Mouse (Mus musculus) ovary, postnatal 36 days (tissue): ENCODE data around the gene Cd83.

Source experiments
- DNase-seq: peaks from one replicate; pipeline ENCODE4 v3.0.0; 2022; ENCODE audit warnings: low spot score, mixed read lengths

Gene Cd83

DNA sequence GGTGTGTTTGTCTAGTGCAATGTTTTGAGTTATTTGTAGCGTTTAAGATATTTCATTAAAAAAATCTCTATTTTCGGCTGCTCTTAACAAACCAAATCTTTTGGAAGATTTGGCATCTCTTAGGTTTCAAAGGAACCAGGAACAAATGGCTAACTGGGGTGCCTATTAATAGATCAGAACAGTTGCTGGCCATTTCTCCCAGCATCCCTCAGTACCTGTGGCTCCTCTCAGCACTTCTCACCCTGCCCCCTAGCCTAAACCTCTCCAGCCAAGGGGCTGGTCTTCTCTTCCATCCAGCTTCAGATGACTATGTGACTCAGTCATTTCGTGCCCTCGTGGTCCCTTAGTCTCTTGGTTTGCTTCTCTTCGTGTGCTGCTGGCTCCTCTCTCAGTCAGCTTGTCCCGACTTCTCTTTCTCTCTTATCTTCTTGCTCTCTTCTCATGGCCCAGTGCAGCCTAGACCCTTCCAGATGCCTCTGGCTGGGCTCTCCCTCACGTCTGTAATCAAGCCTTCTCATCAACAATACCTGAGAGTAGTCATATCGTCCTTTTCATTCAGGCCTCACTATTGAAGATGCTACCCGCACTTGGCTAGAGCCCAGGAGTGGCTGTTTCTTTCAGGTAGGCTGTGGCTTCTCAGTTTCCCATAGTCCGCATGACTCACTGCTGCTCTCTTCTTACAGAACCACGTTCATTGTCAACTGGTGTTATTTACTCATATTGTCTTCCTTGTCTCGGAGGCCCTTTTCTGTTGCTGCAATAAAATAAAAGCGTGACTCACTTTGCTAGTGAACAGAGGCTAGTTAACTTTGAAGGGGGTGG, 9.8 kb upstream of the Cd83 start:
- no peak for DNase-seq

DNA sequence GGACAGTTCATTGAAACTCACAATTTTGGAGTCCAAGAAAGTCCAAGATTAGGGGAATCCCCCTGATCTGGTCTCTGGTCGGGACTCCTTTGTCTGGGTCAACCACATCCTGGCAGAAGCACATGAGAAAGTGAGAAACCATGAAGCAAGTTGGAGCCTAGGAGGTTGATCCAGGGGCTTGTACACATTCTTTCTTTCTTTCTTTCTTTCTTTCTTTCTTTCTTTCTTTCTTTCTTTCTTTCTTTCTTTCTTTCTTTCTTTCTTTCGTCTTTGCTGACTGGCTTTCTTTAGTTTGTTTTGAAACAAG, 9.2 kb upstream of the Cd83 start:
- DNase-seq = no peak

DNA sequence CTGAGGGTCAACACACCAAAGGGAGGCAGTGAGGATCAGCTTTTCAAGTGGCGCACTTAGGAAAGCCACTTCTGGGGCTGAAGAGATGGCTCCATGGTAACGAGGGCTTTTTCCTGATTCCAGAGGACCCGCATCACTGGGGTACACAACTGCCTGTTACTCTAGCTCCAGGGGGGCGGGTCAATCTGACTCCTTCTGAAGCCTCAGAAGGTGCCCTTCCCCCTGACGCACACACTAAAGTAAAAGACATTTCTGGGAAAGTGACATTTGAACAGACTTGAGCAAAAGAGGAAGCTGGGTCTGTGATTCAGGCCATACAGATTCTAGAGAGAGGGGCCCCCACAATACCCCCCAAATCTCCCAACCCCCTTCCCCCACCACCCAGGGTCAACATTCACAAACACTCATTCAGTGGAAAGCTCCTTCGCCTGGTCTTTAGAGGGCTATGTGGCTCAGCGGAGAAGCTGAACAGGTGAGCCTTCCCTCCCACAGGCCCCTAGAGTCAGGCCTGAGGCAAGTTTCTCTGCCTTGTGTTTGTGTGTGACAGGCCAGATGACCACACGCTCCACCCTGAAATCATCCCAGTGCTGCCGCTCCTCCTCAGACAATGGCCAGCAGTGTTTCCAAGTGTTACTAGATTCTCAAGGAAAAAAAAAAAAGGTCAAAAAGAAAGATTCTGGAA, 7.1 kb upstream of the Cd83 start:
- DNase-seq = no peak

DNA sequence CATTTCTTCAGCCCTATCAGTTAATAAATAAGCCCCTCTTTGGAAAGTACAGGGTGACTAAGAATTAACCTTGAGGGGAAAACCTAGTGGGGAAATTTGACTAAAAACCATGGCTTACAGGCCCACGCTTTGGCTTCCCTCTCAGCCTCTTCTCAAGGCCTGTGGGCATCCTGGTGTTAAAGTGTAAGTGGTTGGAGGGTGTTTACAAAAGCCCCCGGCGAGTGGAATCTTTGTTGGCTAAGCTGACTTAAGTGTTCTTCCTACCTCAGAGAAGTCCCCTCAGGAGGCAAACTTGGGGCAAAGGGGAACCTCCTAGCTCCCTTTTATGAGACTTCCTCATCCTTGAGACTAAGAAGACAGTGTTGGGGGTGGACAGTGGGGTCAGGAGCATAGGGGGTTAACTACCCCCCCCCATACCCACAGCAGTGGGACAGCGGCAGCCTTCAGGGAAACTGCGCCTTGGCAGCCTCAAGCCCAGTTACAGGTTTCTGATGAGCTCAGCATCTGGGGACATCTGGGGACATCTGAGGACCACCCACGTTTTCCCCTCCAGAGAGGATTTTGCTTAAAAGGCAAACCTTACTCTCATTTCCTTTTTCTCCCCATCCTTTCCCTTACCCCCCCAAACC, 6.4 kb upstream of the Cd83 start:
- DNase-seq = no peak

DNA sequence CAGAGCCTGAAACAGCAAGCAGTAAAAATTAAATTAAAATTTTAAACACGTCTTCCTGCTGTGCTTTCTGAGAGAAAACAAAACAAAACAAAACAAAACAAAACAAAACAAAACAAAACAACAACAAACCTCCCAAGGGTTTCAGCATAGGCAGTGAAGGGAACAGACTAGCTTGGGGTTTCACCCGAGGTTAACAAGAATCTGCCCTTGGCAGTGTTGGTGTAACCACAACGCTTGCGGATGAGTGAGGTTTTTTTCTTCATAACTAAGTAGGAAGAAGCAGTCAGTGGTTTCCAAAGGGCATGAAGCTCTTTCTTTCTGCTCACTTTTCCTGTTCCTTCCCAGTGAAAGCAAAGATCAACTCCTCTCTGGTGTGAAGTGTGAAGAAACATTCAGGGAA, 5.6 kb upstream of the Cd83 start:
- DNase-seq = no peak

DNA sequence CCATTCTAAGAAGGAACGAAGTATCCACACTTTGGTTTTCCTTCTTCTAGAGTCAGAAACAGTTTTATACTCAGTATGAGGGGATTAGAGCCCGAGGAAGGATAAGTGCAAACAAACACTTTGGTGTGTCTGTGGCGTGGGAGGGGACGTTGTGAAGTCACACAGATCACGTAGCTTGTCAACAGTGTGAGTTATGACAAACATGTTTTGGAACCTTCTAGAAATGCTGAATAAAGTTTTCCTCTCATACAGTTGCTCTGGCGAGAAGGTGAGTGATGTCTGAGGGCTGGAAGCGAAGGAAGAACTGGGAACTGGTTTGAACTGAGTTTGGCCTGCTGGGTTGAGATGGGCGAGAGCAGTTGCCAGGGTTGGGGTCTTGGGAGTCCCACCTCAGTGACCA, 4.5 kb upstream of the Cd83 start:
- DNase-seq = no peak

DNA sequence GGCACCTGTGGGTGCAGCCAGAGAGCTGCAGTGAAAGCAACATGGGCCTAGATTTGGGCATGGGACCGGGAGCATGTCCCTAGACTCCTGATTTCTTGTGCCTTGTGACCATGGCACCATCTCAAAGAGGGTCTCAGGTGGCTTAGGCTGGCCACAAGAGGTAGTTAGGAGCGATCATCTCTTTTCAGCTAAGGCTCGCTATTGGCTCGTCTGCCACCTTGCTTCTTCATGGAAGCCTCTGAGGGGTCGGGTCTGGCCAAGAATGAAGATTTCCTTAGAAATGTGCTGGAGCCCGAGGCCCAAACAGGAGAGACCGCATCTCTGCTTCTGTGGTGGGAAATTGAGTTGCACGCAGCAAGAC, 1.1 kb downstream of the Cd83 start:
- DNase-seq = no peak

DNA sequence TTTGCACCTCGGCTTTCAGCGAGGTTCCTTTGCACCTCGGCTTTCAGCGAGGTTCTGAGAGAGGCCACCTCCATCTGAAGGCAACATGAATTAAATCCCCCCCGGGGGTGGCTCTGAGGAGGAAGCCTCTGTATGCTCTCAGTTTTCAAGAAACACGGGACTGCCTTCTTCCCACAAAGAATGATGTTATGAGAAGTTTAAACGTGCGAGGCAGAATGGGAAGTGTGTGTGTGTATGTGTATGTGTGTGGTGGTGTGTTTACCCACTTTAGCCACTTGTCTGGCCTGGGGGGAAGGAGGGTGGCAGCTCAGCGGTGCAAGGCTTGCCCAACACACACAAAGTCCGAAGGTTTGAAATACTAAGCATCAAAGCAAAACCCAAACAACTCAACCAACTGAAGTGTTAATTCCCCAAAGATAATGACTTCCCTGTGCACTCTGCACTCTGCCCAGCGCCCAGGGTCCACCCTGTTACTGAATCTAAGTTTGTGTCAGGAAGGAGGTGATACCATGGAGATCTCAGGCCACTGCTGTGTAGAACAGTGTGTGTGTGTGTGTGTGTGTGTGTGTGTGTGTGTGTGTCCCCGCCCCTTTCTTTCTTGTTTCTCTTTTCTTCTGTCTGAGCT, 1.7 kb downstream of the Cd83 start:
- DNase-seq = no peak

DNA sequence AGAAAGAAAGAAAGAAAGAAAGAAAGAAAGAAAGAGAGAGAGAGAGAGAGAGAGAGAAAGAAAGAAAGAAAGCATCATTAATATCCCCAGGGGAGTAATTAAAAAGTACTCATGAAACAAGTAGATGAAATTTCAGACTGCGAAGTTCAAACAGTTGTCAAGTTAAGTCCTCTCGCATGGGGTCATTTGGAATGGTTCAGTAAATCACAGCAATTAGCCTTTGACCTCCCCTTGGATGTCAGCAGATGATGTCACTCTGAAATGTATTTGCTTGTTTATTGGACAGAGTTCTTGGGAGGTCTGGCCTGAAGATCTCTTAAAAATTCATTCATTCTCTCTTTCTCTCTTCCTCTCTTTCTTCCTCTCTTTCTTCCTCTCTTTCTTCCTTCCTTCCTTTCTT, 2.7 kb downstream of the Cd83 start:
- no peak for DNase-seq

DNA sequence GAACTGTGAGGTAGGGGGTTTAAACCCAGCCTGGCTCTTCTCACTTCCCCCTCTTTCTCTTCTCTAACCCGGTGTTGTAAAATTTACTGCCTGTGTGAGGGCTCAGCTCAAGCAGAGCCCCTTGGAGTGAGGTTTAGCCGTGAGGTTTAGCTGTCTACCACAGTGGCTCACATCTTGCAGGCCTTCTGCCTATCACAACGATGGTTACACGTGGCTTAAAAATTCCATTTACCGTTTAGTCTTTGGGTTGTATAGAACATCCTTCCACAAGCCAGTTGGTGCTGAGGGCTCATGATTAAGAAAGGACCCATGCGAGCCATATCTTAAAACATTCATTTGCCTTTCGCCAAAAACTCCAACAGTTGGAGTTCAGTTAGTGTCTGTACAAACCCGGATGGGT, 3.5 kb downstream of the Cd83 start:
- DNase-seq = no peak

DNA sequence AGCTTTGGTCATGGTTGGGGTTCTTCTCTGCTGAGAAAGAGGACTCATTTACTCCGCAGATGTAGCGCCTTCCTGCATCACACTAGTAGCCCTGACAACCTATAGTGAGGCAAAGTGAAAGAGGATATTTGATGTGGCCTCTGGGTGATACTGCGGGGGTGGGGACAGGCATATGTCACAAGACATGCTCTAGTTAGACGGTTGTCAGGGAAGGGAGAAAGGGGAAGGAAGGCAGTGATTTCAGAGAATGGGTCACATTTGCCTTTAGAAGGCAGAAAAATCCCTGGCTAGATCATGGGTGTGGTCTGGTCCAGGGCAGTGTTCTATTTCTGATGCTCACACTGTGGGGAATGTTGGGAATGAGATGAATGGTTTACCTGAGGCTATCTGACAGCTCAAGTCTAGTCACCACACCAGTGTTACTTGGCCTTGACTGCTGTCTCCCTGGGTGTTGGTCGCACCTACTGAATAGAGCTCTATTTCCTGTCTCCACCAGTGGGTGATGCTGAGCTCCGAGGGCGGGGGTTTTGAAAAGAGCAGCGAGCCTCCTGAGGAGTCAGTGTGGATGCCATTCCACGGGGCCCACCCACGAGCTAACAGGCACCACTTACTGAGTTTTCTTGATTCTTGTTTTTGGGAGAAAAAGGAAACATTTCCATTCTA, 4.5 kb downstream of the Cd83 start:
- no peak for DNase-seq

DNA sequence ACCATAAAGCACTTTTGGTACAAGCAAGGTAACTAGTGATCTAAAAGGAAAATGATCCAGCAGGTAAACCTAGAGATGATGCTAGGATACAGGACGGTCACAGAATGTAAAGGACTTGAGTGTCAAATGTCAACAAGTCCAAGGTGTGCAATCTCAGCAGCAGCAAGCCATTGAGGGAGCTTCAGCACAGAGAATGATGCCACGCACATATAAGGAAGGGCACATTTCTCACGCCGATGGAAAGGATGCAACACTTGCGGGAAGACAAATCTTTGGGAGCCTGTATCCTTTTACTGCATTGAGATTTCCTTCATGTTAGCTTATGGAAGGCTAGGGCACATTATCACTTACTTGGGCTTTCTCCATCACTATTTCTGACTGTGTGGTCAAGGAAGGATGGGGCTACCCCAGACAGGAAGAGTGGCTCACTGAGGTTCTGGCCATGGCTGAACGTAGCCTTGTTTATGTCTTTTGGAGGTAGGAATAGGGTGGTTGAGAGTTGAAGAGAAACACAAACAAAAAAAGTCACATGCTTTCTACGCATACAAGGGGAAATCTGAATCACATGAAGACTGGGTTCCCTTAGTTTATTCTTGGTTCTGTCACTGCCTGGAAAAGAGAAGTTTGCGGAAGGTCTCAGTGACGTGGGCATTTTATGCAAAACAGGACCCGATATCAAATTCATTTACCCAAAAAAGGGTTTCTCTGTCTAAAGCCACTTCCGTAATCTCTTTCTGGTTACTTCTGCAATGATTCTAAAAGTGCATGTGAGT, 5.8 kb downstream of the Cd83 start:
- DNase-seq = no peak

DNA sequence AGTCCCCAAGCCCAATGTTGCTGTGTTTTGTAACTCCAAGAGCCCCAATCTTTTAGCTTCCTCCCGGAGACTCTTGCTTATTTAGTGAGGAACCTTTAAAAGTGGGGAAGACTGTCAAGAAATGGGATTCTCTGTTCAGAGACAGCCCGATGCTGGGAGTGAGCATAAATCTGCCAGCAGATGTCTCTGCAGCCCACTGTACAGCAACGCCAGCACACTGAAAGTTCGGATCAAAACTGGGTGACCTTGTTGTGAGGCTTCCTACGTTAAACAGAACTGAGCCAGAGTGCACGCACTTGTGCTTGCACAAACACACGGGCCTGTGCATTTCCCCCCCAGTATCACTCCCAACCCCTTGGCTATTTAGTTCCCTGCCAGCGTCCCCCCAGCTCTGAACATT, 10.8 kb downstream of the Cd83 start:
- peak; percentile 46 for DNase-seq

DNA sequence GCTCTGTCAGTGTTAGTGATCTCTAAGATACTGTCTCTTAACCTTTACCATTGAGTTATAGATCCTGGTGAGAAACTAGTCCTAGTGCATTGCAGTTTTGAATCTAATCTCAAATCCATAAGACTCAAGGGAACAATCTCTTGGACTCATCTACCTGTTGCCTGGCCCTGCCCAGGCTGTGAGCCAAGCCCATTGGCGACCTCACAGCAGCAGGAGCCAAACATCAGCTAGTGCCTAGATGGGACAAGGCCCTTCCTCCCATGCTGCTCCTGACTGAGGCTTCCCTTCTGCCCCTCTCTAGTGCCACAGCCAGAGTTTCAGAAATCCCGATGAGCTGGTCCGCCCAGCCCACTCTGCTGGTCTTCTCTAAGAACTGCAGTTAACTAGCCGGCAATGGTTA, 14.1 kb downstream of the Cd83 start:
- no peak for DNase-seq

DNA sequence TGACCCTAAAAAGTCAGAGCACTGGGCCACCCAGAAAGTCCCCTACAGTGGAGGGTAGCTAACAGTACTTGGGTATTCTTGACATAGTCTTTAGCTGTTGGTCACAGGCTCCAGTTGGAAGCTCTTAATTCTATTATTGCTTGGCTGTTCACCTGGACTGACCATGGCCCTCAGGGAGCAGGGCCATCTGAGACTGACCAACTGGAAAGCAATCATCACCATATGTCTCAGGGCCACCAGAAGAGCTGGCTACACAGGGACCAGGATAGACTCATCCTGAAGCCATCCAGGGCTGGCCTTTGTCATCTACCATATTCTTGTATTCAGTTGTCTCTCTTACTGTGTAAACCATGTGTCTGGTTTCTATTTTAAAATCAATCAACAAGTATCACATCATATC, 15.6 kb downstream of the Cd83 start:
- DNase-seq = no peak

DNA sequence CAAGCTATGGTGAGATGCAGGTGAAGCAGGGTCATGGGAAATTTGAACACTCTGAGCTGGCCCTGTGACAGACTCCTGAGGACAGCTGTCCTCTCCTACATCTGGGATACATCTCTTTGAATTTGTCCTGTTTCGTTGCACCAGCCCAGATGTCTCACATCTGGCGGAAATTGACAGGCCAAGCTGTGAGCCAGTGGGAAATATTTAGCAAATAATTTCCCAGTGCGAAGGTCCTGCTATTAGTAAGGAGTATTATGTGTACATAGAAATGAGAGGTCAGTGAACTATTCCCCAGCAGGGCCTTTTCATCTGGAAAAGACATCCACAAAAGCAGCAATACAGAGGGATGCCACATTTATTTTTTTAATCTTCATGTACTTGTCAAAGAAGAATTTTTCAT, 17.4 kb downstream of the Cd83 start:
- DNase-seq = no peak

DNA sequence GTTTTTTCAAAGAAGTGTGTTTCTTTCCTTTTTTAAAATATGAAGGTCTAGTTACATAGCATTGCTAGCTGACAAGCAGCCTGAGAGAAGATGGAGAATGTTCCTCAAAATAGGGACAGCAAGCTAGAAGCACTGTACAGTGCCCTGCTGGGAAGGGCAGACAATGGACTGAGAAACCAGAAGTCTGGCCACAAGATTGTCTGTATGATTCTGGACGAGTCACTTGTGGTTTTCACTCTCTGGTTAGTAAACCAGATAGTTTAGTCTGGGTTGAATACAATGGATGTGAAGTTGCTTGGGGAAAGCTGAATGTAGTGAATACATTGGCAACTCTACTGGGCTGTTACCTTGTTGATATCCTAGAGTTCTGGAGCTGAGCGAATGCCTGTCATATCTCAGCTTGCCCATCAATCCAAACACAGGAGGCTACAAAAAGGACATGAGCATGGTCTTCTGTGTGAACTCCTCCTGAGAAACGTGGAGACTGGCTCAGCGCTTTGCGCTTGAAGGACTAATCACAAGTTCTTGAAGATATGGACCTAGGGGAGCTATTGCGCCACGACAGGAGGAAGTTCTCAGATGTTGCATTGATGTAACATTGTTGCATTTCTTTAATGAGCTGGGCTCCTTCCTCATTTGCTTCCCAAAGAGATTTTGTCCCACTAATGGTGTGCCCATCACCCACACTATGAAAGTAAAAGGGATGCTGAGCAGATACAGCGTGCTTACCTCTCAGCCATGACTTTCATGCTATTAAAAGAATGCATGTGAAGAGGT, 18.0 kb downstream of the Cd83 start:
- no peak for DNase-seq

DNA sequence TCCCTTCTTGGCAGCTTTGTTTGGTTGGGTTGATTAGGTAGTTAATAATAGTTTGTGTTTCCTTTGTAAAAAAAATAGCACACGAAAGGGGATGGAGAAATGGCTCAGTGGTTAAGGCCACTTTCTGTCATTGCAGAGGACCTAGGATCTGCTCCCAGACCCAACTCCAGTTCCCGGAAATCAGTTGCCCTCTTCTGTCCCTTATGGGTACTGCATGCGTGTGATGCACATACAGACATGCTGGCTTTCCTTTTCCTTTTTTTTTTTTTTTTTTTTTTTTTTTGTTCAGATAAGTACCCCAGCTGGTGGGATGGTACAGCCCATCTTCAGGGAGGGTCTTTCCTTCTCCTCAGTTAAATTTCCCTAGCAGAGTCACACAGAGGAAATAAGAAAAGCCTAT, 20.1 kb downstream of the Cd83 start:
- DNase-seq = no peak

DNA sequence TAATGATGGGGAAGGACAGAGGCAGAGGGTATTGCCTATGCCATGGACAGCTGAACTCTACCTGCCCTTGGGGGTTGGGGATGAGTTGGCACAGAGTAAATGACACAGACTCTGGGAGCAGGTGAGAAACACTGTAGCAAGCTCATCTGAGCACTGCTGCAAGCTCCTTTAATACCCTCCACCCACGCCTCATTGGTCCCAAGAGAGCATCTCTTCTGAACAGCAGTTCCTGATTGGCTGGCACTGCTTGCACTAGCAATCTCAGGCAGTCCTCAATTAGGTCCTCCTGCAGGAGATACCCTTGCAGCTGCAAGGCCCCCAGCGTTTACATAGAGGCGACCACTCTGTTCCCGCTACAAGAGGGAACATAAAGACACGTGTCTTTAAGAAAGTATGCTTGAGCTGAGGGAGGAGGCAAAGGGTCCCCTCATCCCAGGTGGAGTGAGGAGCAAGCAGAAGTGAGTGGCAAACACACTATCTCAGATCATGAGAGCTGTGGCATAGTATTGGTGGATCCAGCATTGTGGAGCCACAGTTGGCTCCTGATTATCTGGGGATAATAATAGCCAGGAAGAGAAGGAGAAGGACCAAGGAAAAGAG, 20.7 kb downstream of the Cd83 start:
- DNase-seq = no peak

DNA sequence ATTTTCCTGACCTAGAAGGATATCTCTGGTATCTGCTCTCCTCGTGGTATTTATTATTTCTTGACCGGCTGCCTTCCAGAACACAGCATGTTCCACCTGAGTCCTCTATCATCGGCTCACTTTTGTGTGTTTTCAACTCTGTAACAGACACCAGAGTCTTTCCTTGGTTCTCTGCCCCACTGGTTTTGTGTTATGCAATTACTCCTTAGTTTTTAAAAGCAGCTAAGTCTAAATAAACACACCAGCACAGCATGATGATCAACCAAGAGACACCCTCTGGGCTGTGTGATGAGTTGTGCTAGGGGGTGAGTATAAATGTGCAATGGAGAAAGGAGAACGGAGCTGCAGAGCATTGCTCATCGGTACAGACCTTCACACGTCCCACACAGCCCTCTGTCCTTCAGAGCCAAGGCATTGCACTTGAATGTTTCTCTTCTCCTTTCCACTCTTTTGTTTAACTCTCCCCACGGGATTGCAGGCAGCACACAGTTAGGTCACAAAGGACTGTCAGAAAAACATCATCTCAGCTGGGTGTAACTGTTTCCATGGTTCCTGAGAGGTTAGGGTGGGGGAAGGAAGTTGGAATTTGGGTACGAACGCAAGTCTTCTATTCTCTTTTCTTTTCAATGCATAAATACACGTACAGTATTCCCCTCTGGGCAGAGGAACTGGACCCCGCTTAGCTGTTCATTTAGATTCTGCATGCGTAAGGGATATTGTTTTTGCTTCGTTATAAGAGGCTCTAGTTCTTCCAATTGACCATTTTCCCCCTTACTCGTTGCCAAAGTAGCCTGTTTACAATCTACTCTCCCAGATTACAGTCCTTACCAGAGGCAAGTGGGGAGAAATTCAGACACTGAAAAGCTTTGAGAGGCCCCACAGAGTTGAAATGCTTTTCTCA, 22.0 kb downstream of the Cd83 start:
- no peak for DNase-seq
